8 mouse cellular contexts compared by ENCODE assay signal in genomic region chr1:64118285-64119170, GRCm38 (mm10). TPM values are rescaled to one million over a fixed set of nuclear protein-coding genes. Genes with fewer than 3 reads are reported as not detected.
DNase-seq lines count a peak whose midpoint lies in the region; ATAC-seq and TF ChIP-seq lines count a peak whose summit lies in the region.

No protein-coding gene starts in this region.

- no peak for TF ChIP-seq RAD21 in MEL (IDR thresholded peaks at IDR 0.05; ENCODE audit: low read depth, low read length)

- no peaks in the 10 kb centered on the region for H3K27me3 ChIP-seq in MEL (ENCODE audit: control insufficient read depth in 1 of 2, insufficient read depth in 2 of 2, low read length in 2 of 2)

- TF ChIP-seq POLR2A in MEL (IDR thresholded peaks at IDR 0.05; ENCODE audit: control insufficient read depth in 1 of 2, insufficient read depth in 1 of 2, low read depth in 1 of 2, low read length in 2 of 2, poor library complexity in 1 of 2), result peak in 1 of 2 experiments; percentile 24; a peak in 1 of 4 replicates

- H3K36me3 ChIP-seq in MEL (ENCODE audit: control insufficient read depth in 1 of 2, insufficient read depth in 2 of 2, low read length in 2 of 2), result peaks cover 0 to 30% of the 10 kb centered on the region in 2 experiments; a peak in 2 of 4 replicates

- H3K27ac ChIP-seq in MEL (ENCODE audit: control insufficient read depth, low read depth, low read length), result peak overlapping the region; percentile 81

- H3K9me3 ChIP-seq in MEL (replicated peaks; ENCODE audit: insufficient read depth, low read length), result no peaks in the 10 kb centered on the region

- peak; percentile 50 for DNase-seq in cerebellum, adult 9-10 months
- peak; percentile 35 for DNase-seq in MEL (ENCODE audit: low read depth, low spot score)
- peak; percentile 53 to 66 for DNase-seq in heart, adult 18-20 months
- DNase-seq in kidney, adult 18-20 months, result peak; percentile 36
- peak; percentile 28 for DNase-seq in lung, postnatal 10 days
- no peak for DNase-seq in ovary, postnatal 10 days (ENCODE audit: low spot score)
- no peak for DNase-seq in layer of hippocampus, postnatal 25 days (ENCODE audit: extremely low spot score in 1 of 2, low spot score in 1 of 2)

- H3K9ac ChIP-seq in MEL (ENCODE audit: control insufficient read depth, low read depth, low read length, poor library complexity, severe bottlenecking), result peak overlapping the region; percentile 51

- peaks cover 12 to 29% of the 10 kb centered on the region in 2 experiments for H3K4me1 ChIP-seq in MEL (ENCODE audit: control insufficient read depth in 1 of 2, insufficient read depth in 2 of 2, low read length in 2 of 2)

- H3K79me2 ChIP-seq in MEL (ENCODE audit: control insufficient read depth, insufficient read depth, low read length, poor library complexity), result peaks cover 12% of the 10 kb centered on the region

- TF ChIP-seq EP300 in MEL (IDR thresholded peaks at IDR 0.05; ENCODE audit: low read depth in 1 of 2, low read length in 2 of 2), result 0 out of 4 replicates have a peak, but pooled peaks of 1 of the 2 experiments have one; percentile 35

- no peak for TF ChIP-seq CTCF in MEL (IDR thresholded peaks at IDR 0.05 in 2 of 3, conservative IDR thresholded peaks at IDR 0.05 in 1 of 3; ENCODE audit: control insufficient read depth in 1 of 3, insufficient read depth in 1 of 3, low read depth in 2 of 3, low read length in 3 of 3, poor library complexity in 1 of 3, severe bottlenecking in 1 of 3)

- no peak for ATAC-seq in cerebellum, adult (ENCODE audit: insufficient number of reproducible peaks, low FRiP score, low TSS enrichment)

- peak overlapping the region; percentile 34 to 54 for H3K4me3 ChIP-seq in MEL (ENCODE audit: control insufficient read depth in 1 of 2, insufficient read depth in 1 of 2, low read depth in 2 of 2, low read length in 2 of 2)

TF ChIP-seq in MEL, 35 proteins besides CTCF, POLR2A, EP300 and RAD21:
- TF ChIP-seq MEF2A (IDR thresholded peaks at IDR 0.05; ENCODE audit: extremely low read depth, insufficient replicate concordance, low read depth, low read length, poor library complexity, severe bottlenecking), result no peak
- no peak for TF ChIP-seq JUND (IDR thresholded peaks at IDR 0.05; ENCODE audit: low read depth, low read length)
- TF ChIP-seq ZNF384 (IDR thresholded peaks at IDR 0.05; ENCODE audit: low read depth, low read length), result peak; percentile 62
- TF ChIP-seq TBP (IDR thresholded peaks at IDR 0.05; ENCODE audit: low read depth, low read length), result 0 out of 2 replicates have a peak, but pooled peaks have one; percentile 26
- no peak for TF ChIP-seq USF2 (IDR thresholded peaks at IDR 0.05; ENCODE audit: borderline replicate concordance in 1 of 2, insufficient read depth in 1 of 2, low read depth in 1 of 2, low read length in 2 of 2)
- TF ChIP-seq KAT2A (conservative IDR thresholded peaks at IDR 0.05; ENCODE audit: low read depth, low read length), result no peak
- TF ChIP-seq MAX (IDR thresholded peaks at IDR 0.05; ENCODE audit: low read length), result no peak
- TF ChIP-seq ZMIZ1 (IDR thresholded peaks at IDR 0.05; ENCODE audit: low read depth, low read length), result 0 out of 2 replicates have a peak, but pooled peaks have one; percentile 19
- TF ChIP-seq MYC (IDR thresholded peaks at IDR 0.05; ENCODE audit: low read depth, low read length), result no peak
- no peak for TF ChIP-seq POLR2AphosphoS5 (IDR thresholded peaks at IDR 0.05; ENCODE audit: borderline replicate concordance, low read depth, low read length)
- TF ChIP-seq ZC3H11A (IDR thresholded peaks at IDR 0.05; ENCODE audit: low read depth, low read length), result no peak
- no peak for TF ChIP-seq SIN3A (IDR thresholded peaks at IDR 0.05; ENCODE audit: low read length)
- TF ChIP-seq NELFE (IDR thresholded peaks at IDR 0.05; ENCODE audit: low read depth, low read length), result peak; percentile 30; the same call in 1 of the 2 replicates
- no peak for TF ChIP-seq TAL1 (IDR thresholded peaks at IDR 0.05; ENCODE audit: low read length)
- TF ChIP-seq TCF12 (IDR thresholded peaks at IDR 0.05; ENCODE audit: low read depth, low read length), result no peak
- no peak for TF ChIP-seq NRF1 (IDR thresholded peaks at IDR 0.05; ENCODE audit: insufficient read depth, low read depth, low read length, poor library complexity, severe bottlenecking)
- TF ChIP-seq POLR2AphosphoS2 (IDR thresholded peaks at IDR 0.05; ENCODE audit: low read length), result no peak
- TF ChIP-seq E2F4 (IDR thresholded peaks at IDR 0.05; ENCODE audit: borderline replicate concordance, low read depth, low read length), result no peak
- no peak for TF ChIP-seq USF1 (IDR thresholded peaks at IDR 0.05; ENCODE audit: low read depth, low read length)
- TF ChIP-seq ZKSCAN1 (IDR thresholded peaks at IDR 0.05; ENCODE audit: low read depth, low read length), result no peak
- no peak for TF ChIP-seq GATA1 (IDR thresholded peaks at IDR 0.05; ENCODE audit: low read depth, low read length)
- TF ChIP-seq ELF1 (IDR thresholded peaks at IDR 0.05; ENCODE audit: low read depth, low read length), result no peak
- no peak for TF ChIP-seq CHD2 (IDR thresholded peaks at IDR 0.05; ENCODE audit: low read length)
- peak; percentile 15; the same call in 1 of the 2 replicates for TF ChIP-seq MAZ (IDR thresholded peaks at IDR 0.05; ENCODE audit: low read depth, low read length)
- no peak; the same call in none of the 2 replicates for TF ChIP-seq ETS1 (IDR thresholded peaks at IDR 0.05; ENCODE audit: low read depth, low read length)
- no peak for TF ChIP-seq BHLHE40 (IDR thresholded peaks at IDR 0.05; ENCODE audit: borderline replicate concordance, low read depth, low read length)
- 0 out of 2 replicates have a peak, but pooled peaks have one; percentile 11 for TF ChIP-seq MXI1 (IDR thresholded peaks at IDR 0.05; ENCODE audit: low read depth, low read length)
- no peak for TF ChIP-seq HCFC1 (IDR thresholded peaks at IDR 0.05; ENCODE audit: low read depth, low read length)
- TF ChIP-seq MYB (IDR thresholded peaks at IDR 0.05; ENCODE audit: low read depth, low read length), result no peak

RNA-seq across cellular contexts. Expression of gene Klf7, which starts 3.6 kb away (rescaled TPM):
- 1.6 and 2.7 TPM in 2 replicates for total RNA-seq in MEL (2012; rRNA removed)
- 1 to 10 TPM in 1 of 2 experiments, not detected in 1; 3.1 TPM for polyA plus RNA-seq in MEL (2012; ENCODE audit: insufficient read depth in 1 of 2, insufficient read length in 2 of 2, low read depth in 1 of 2, low replicate concordance in 2 of 2, missing spikeins in 1 of 2)
- total RNA-seq in heart, adult 18-20 months (2021), result 10 to 100 TPM; 14.5 to 18.4 TPM
- total RNA-seq in layer of hippocampus, postnatal 25 days (2021), result 10 to 100 TPM; 33.4 to 41.3 TPM

Comparison
In these comparisons a context has a peak if more than half of its experiments do, and no peak if none do; other contexts are left out.
1. DNase-seq: peak in cerebellum, adult 9-10 months (single experiment), MEL (single experiment), heart, adult 18-20 months (2 of 2), kidney, adult 18-20 months (single experiment) and lung, postnatal 10 days (single experiment); none in ovary, postnatal 10 days (single experiment) and layer of hippocampus, postnatal 25 days (0 of 2).